Mouse (Mus musculus) kidney, adult 2 months (tissue): ENCODE results near the gene Prcp.

Experiments used
- CTCF ChIP-seq: fragments of 200-500 bp; conservative IDR thresholded peaks from 2 replicates; pipeline ENCODE4 v1.5.1; 2011; ENCODE audit warnings: low read depth, mild to moderate bottlenecking, control low read depth, low read length, moderate library complexity, mixed read lengths; ENCODE audit not compliant: insufficient read depth, insufficient read length
- POLR2A ChIP-seq: fragments of 200-500 bp; IDR thresholded peaks from one replicate; pipeline ENCODE4 v1.6.1; 2011; ENCODE audit warnings: low read depth, low read length, control low read depth

DNA sequence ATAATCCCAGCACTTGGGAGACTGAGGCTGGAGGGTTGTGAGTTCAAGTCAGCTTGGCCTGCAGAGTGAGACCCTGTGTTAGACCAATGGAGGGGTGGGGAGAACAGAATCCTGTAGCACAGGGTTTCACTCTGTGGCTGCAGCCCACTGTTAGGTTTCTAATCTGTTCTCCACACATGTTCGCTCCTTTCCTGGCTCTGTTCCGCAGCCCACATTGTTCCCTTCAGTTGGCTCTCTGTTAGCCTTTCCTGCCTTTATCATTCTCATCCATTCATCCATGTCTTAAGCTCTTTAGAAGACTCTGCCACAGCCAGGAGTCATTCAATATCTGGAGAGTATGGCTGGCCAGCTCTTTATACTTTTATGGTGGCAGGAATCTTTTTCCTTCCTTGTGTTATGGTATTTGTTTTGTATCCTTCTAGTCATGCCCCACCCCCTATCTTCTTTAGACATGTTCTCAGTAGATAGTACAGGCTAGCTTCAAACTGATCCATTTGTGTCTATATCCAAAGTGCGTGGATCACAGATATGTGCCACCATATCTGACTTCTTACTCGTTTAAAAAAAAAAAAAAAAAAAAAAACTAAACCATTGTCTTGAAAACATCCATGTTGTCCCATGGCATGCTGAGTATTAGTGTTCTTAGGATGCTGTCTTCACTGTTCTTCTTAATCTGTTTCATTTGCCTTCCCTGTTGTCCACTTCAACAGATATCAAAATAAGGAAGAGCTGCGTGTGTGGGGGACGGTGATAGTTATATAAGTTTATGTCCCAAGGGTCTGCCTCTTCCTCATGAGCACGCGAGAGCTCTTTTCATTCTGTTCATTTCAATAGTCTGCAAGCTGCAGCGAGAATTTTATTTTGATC, 9.8 kb downstream of the Prcp start:
- no peak for TF ChIP-seq POLR2A
- no peak for TF ChIP-seq CTCF
